Mouse (Mus musculus) midbrain, postnatal 0 days (tissue): Measurements from ENCODE around the gene Defb28. TPM values are rescaled to one million over a fixed set of nuclear protein-coding genes. Genes with fewer than 3 reads are reported as not detected.

Experiments
- ATAC-seq: fragments of 200-750 bp; cut with Nextera tagmentation; 2 replicates; pipeline ENCODE4 v1.8.0; 2017; ENCODE audit warnings: moderate number of reproducible peaks, mild to moderate bottlenecking, moderate TSS enrichment, moderate library complexity; ENCODE audit not compliant: low FRiP score
- DNase-seq: peaks from one replicate; pipeline ENCODE4 v3.0.0-alpha.2; 2015; ENCODE audit warnings: low spot score
- H3K27ac ChIP-seq: fragments of 300-500 bp; sonication (generic); 2 replicates; pipeline ENCODE4 v1.5.1; 2014; ENCODE audit warnings: low read depth, mild to moderate bottlenecking, low read length, mixed read lengths
- H3K27me3 ChIP-seq: fragments of 300-500 bp; sonication (generic); 2 replicates; pipeline ENCODE4 v1.6.1; 2014; ENCODE audit warnings: low read length, control low read depth, mixed read lengths; ENCODE audit not compliant: insufficient read depth
- H3K36me3 ChIP-seq: fragments of 300-500 bp; sonication (generic); 2 replicates; pipeline ENCODE4 v1.6.1; 2014; ENCODE audit warnings: low read length, control low read depth, mixed read lengths; ENCODE audit not compliant: insufficient read depth
- H3K4me1 ChIP-seq: fragments of 300-500 bp; sonication (generic); 2 replicates; pipeline ENCODE4 v1.6.1; 2014; ENCODE audit warnings: mild to moderate bottlenecking, control low read depth, antibody characterized with exemption, low read length, mixed read lengths; ENCODE audit not compliant: insufficient read depth
- H3K4me2 ChIP-seq: fragments of 300-500 bp; sonication (generic); 2 replicates; pipeline ENCODE4 v1.6.1; 2014; ENCODE audit warnings: low read depth, mild to moderate bottlenecking, low read length, mixed read lengths; ENCODE audit not compliant: poor library complexity, severe bottlenecking
- H3K4me3 ChIP-seq: fragments of 300-500 bp; sonication (generic); 2 replicates; pipeline ENCODE4 v1.5.1; 2014; ENCODE audit warnings: low read depth, mild to moderate bottlenecking, low read length, moderate library complexity
- H3K9ac ChIP-seq: fragments of 300-500 bp; sonication (generic); replicated peaks from 2 replicates; pipeline ENCODE4 v1.6.1; 2014; ENCODE audit warnings: mild to moderate bottlenecking, low read length, moderate library complexity, mixed read lengths; ENCODE audit not compliant: poor library complexity, severe bottlenecking
- H3K9me3 ChIP-seq: fragments of 300-500 bp; sonication (generic); 2 replicates; pipeline ENCODE4 v1.6.1; 2016; ENCODE audit warnings: low read length, control low read depth
- CTCF ChIP-seq: IDR thresholded peaks from 2 replicates; pipeline ENCODE4 v1.5.1; 2016; ENCODE audit warnings: antibody characterized with exemption, mild to moderate bottlenecking
- WGBS: fragments of 180-500 bp; shearing (Covaris S2); extraction: QIAGEN DNeasy Blood & Tissue Kit; methylation state at CpG from one replicate; pipeline ENCODE4 v1.1.7; 2014; 5-methylcytosine and 5-hydroxymethylcytosine counted together
- polyA plus RNA-seq: library from polyadenylated mRNA; unstranded; fragments of >200 nt; fragmentation: Nextera tagmentation; extraction: Ambion mirVana; gene quantifications from 2 replicates; pipeline ENCODE4 v1.2.1, GENCODE M21; 2015
- total RNA-seq: library from RNA; depleted of rRNA; stranded (reverse); fragments of >200 nt; gene quantifications from 2 replicates; pipeline ENCODE4 v1.2.3, GENCODE M21; 2014; rRNA removed

The Defb28 gene
- total and polyA plus RNA-seq, 2 experiments from 2014 or later = not detected

DNA sequence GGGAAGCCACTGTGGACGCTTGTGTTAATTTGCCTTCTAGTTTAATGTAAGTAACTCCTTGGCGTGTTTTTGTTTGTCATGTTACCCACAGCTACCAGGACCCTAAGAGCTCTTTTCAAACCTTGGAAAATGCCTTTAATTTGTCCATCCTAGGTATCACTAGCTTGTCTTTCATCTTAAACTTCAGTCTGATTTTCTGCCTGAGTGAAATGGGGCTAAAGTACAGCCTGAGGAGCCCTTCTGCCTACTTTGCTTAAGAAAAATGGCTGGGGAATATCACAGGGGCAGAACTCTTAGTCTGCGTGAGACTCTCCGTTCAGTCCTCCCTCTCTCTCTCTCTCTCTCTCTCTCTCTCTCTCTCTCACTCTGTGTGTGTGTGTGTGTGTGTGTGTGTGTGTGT, 51.8 kb downstream of the Defb28 start:
- no peak overlapping the region for H3K4me3 ChIP-seq
- H3K4me1 ChIP-seq = no peaks in the 10 kb centered on the region
- no peak for ATAC-seq
- no peak overlapping the region for H3K9ac ChIP-seq
- TF ChIP-seq CTCF = no peak
- H3K36me3 ChIP-seq = no peaks in the 10 kb centered on the region
- no peak for DNase-seq
- WGBS = 83% methylated on average over 4 of the region's 4 CpGs
- H3K27ac ChIP-seq = no peak overlapping the region
- H3K9me3 ChIP-seq = no peaks in the 10 kb centered on the region
- no peak overlapping the region for H3K4me2 ChIP-seq
- H3K27me3 ChIP-seq = no peaks in the 10 kb centered on the region

GRCm38 (mm10) chr2:152570313-152570712, 52.3 kb downstream of the Defb28 start:
- Histone ChIP-seq H3K9me3 (no peaks in the 10 kb centered on the region), H3K4me1 (no peaks in the 10 kb centered on the region), H3K4me2 (no peak overlapping the region), H3K4me3 (no peak overlapping the region), H3K27me3 (no peaks in the 10 kb centered on the region), H3K9ac (no peak overlapping the region), H3K27ac (no peak overlapping the region), H3K36me3 (no peaks in the 10 kb centered on the region)
- no peak for DNase-seq
- TF ChIP-seq CTCF = no peak
- no peak for ATAC-seq
- 84% methylated on average over 6 of the region's 6 CpGs for WGBS

Other genes starting within 250 kb of the Defb28 start
- 53.5 and 57.1 TPM in 2 replicates for gene Tbc1d20, start 224.4 kb upstream of the Defb28 start, total RNA-seq
- gene Tbc1d20, start 224.4 kb upstream of the Defb28 start, polyA plus RNA-seq = 26.9 and 27.4 TPM in 2 replicates
- gene Rbck1, start 185.6 kb upstream of the Defb28 start, total RNA-seq = 117 and 118 TPM in 2 replicates
- gene Rbck1, start 185.6 kb upstream of the Defb28 start, polyA plus RNA-seq = 90.5 and 92.0 TPM in 2 replicates
- 3.0 and 4.2 TPM in 2 replicates for gene Trib3, start 174.2 kb upstream of the Defb28 start, total RNA-seq
- gene Trib3, start 174.2 kb upstream of the Defb28 start, polyA plus RNA-seq = 3.0 and 3.4 TPM in 2 replicates
- 72.5 and 80.2 TPM in 2 replicates for gene Nrsn2, start 141.6 kb upstream of the Defb28 start, total RNA-seq
- 103 and 111 TPM in 2 replicates for gene Nrsn2, start 141.6 kb upstream of the Defb28 start, polyA plus RNA-seq
- gene Sox12, start 120.2 kb upstream of the Defb28 start, total RNA-seq = 45.3 and 55.7 TPM in 2 replicates
- gene Sox12, start 120.2 kb upstream of the Defb28 start, polyA plus RNA-seq = 9.4 and 10.8 TPM in 2 replicates
- gene Zcchc3, start 103.2 kb upstream of the Defb28 start, total RNA-seq = 15.1 and 15.2 TPM in 2 replicates
- 13.9 and 16.6 TPM in 2 replicates for gene Zcchc3, start 103.2 kb upstream of the Defb28 start, polyA plus RNA-seq
- 0.94 and 1.8 TPM in 2 replicates for gene 6820408C15Rik, start 102.7 kb upstream of the Defb28 start, total RNA-seq
- gene 6820408C15Rik, start 102.7 kb upstream of the Defb28 start, polyA plus RNA-seq = 3.3 and 4.9 TPM in 2 replicates
- not detected in 2 replicates for gene Defb23, start 53.6 kb upstream of the Defb28 start, total RNA-seq
- not detected in 2 replicates for gene Defb23, start 53.6 kb upstream of the Defb28 start, polyA plus RNA-seq
- not detected in 2 replicates for gene Defb20, start 41.2 kb upstream of the Defb28 start, total RNA-seq
- not detected in 2 replicates for gene Defb20, start 41.2 kb upstream of the Defb28 start, polyA plus RNA-seq
- gene Defb22, start 28.1 kb upstream of the Defb28 start, total RNA-seq = not detected in 2 replicates
- not detected in 2 replicates for gene Defb22, start 28.1 kb upstream of the Defb28 start, polyA plus RNA-seq
- not detected in 2 replicates for gene Defb26, start 6.6 kb upstream of the Defb28 start, total RNA-seq
- not detected in 2 replicates for gene Defb26, start 6.6 kb upstream of the Defb28 start, polyA plus RNA-seq
- not detected in 2 replicates for gene Defb29, start 21.8 kb downstream of the Defb28 start, total RNA-seq
- not detected in 2 replicates for gene Defb29, start 21.8 kb downstream of the Defb28 start, polyA plus RNA-seq
- not detected in 2 replicates for gene Gm17416, start 51.1 kb downstream of the Defb28 start, total RNA-seq
- not detected in 2 replicates for gene Gm17416, start 51.1 kb downstream of the Defb28 start, polyA plus RNA-seq
- gene Defb21, start 54.5 kb downstream of the Defb28 start, total RNA-seq = not detected in 2 replicates
- gene Defb21, start 54.5 kb downstream of the Defb28 start, polyA plus RNA-seq = not detected in 2 replicates
- not detected in 2 replicates for gene Defb19, start 62.1 kb downstream of the Defb28 start, total RNA-seq
- not detected in 2 replicates for gene Defb19, start 62.1 kb downstream of the Defb28 start, polyA plus RNA-seq
- not detected in 2 replicates for gene Defb45, start 81.1 kb downstream of the Defb28 start, total RNA-seq
- gene Defb45, start 81.1 kb downstream of the Defb28 start, polyA plus RNA-seq = not detected in 2 replicates
- not detected in 2 replicates for gene Defb36, start 86.1 kb downstream of the Defb28 start, total RNA-seq
- not detected in 2 replicates for gene Defb36, start 86.1 kb downstream of the Defb28 start, polyA plus RNA-seq
- gene Defb25, start 104.8 kb downstream of the Defb28 start, total RNA-seq = not detected in 2 replicates
- gene Defb25, start 104.8 kb downstream of the Defb28 start, polyA plus RNA-seq = 0.79 and 1.2 TPM in 2 replicates
- gene Rem1, start 108.7 kb downstream of the Defb28 start, total RNA-seq = 0.16 and 0.33 TPM in 2 replicates
- 0.49 and 0.94 TPM in 2 replicates for gene Rem1, start 108.7 kb downstream of the Defb28 start, polyA plus RNA-seq
- gene H13, start 151.2 kb downstream of the Defb28 start, total RNA-seq = 166 and 173 TPM in 2 replicates
- 175 and 182 TPM in 2 replicates for gene H13, start 151.2 kb downstream of the Defb28 start, polyA plus RNA-seq
- gene Mcts2, start 168.8 kb downstream of the Defb28 start, total RNA-seq = 14.5 and 21.8 TPM in 2 replicates
- 28.0 and 28.1 TPM in 2 replicates for gene Mcts2, start 168.8 kb downstream of the Defb28 start, polyA plus RNA-seq
- gene Id1, start 218.0 kb downstream of the Defb28 start, total RNA-seq = 69.6 and 71.7 TPM in 2 replicates
- gene Id1, start 218.0 kb downstream of the Defb28 start, polyA plus RNA-seq = 52.6 and 58.3 TPM in 2 replicates
- gene Cox4i2, start 235.9 kb downstream of the Defb28 start, total RNA-seq = 2.0 and 6.8 TPM in 2 replicates
- 3.3 and 4.5 TPM in 2 replicates for gene Cox4i2, start 235.9 kb downstream of the Defb28 start, polyA plus RNA-seq